Mouse (Mus musculus) small intestine, adult 2 months (tissue): Measurements from ENCODE around the gene Acoxl. TPM values are rescaled to one million over a fixed set of nuclear protein-coding genes. Genes with fewer than 3 reads are reported as not detected.
"Not testable (repeated sequence)": the region's sequence is repeated elsewhere in the genome, so short reads cannot be mapped to it uniquely, and the experiment has no call there.

Experiments
- H3K27ac ChIP-seq: fragments of 200-500 bp; 2 replicates; pipeline ENCODE4 v1.5.1; 2012; ENCODE audit warnings: low read depth, low read length, control low read depth, inconsistent platforms; ENCODE audit not compliant: insufficient read depth
- H3K27me3 ChIP-seq: fragments of 200-500 bp; 2 replicates; pipeline ENCODE4 v1.6.1; 2012; ENCODE audit warnings: mild to moderate bottlenecking, moderate library complexity, low read length, inconsistent platforms; ENCODE audit not compliant: control insufficient read depth, insufficient read depth
- H3K36me3 ChIP-seq: fragments of 200-500 bp; 2 replicates; pipeline ENCODE4 v1.6.1; 2012; ENCODE audit warnings: mild to moderate bottlenecking, low read length, control low read depth, inconsistent platforms; ENCODE audit not compliant: control insufficient read depth, insufficient read depth
- H3K4me1 ChIP-seq: fragments of 200-500 bp; 2 replicates; pipeline ENCODE4 v1.6.1; 2012; ENCODE audit warnings: low read length, inconsistent platforms, mixed read lengths; ENCODE audit not compliant: control insufficient read depth, insufficient read depth, insufficient read length
- H3K4me3 ChIP-seq: fragments of 200-500 bp; 2 replicates; pipeline ENCODE4 v1.5.1; 2012; ENCODE audit warnings: low read depth, mild to moderate bottlenecking, control low read depth, inconsistent platforms, low read length, moderate library complexity
- CTCF ChIP-seq: fragments of 200-500 bp; IDR thresholded peaks from 2 replicates; pipeline ENCODE4 v1.5.1; 2012; ENCODE audit warnings: low read depth, mild to moderate bottlenecking, control low read depth, inconsistent platforms, low read length, moderate library complexity, mixed read lengths; ENCODE audit not compliant: insufficient replicate concordance, insufficient read length; ENCODE audit errors: extremely low read depth
- POLR2A ChIP-seq: fragments of 200-500 bp; IDR thresholded peaks from 2 replicates; pipeline ENCODE4 v1.6.1; 2012; ENCODE audit warnings: low read depth, mild to moderate bottlenecking, control low read depth, inconsistent platforms, low read length, moderate library complexity
- WGBS: fragments of 180-500 bp; shearing (Covaris S2); methylation state at CpG from one replicate; pipeline ENCODE4 v1.1.7; 2018; 5-methylcytosine and 5-hydroxymethylcytosine counted together
- polyA plus RNA-seq: library from polyadenylated mRNA; depleted of rRNA; stranded (reverse); fragments of >200 nt; gene quantifications from 2 replicates; pipeline ENCODE4 v1.2.3, GENCODE M21; 2012

Acoxl gene
- polyA plus RNA-seq, 1 experiment: 0.23 TPM

GRCm38 (mm10) chr2:128090283-128090885 is 251.7 kb downstream of the Acoxl start:
- H3K4me3 ChIP-seq: no peak overlapping the region
- 86% methylated on average over 6 of the region's 6 CpGs for whole genome bisulfite sequencing
- no peaks in the 10 kb centered on the region for H3K36me3 ChIP-seq

GRCm38 (mm10) chr2:128091431-128092369 is 253.0 kb downstream of the Acoxl start:
- TF ChIP-seq POLR2A (no peak), CTCF (no peak)
- WGBS: 79% methylated on average over 11 of the region's 11 CpGs
- no peaks in the 10 kb centered on the region for H3K27me3 ChIP-seq
- H3K4me1 ChIP-seq: no peaks in the 10 kb centered on the region
- no peak overlapping the region for H3K27ac ChIP-seq
- no peaks in the 10 kb centered on the region for H3K36me3 ChIP-seq
- H3K4me3 ChIP-seq: no peak overlapping the region

More at GRCm38 (mm10) chr2:128090283-128090885, 251.7 kb downstream of the Acoxl start:
- no peak overlapping the region for H3K27ac ChIP-seq
- H3K4me1 ChIP-seq: no peaks in the 10 kb centered on the region
- TF ChIP-seq CTCF: no peak
- no peak for TF ChIP-seq POLR2A
- no peaks in the 10 kb centered on the region for H3K27me3 ChIP-seq

DNA sequence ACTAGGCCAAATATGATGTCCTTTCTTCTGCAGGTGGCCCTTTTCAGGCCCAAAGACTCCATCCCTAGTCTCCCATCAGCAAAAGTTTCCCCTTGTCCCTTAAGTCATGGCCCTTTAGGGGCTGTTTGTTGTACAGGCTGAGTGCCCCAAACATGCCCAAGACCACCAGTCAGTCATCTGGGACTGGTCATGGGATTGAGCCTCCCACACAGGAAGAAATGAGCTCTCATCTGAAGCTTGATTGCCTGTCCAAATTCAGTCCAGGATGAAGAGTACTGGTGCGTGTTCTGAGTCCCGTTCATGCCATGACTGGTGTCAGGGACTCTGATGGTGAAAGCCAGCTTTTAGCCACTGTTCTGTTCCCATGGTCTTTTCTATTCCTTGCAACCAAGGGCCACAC is 253.8 kb downstream of the Acoxl start:
- Histone ChIP-seq H3K4me1 (no peaks in the 10 kb centered on the region), H3K4me3 (no peak overlapping the region), H3K27me3 (no peaks in the 10 kb centered on the region), H3K27ac (no peak overlapping the region), H3K36me3 (no peaks in the 10 kb centered on the region)
- 90% methylated on average over 2 of the region's 2 CpGs for WGBS
- TF ChIP-seq CTCF (no peak), POLR2A (no peak)

DNA sequence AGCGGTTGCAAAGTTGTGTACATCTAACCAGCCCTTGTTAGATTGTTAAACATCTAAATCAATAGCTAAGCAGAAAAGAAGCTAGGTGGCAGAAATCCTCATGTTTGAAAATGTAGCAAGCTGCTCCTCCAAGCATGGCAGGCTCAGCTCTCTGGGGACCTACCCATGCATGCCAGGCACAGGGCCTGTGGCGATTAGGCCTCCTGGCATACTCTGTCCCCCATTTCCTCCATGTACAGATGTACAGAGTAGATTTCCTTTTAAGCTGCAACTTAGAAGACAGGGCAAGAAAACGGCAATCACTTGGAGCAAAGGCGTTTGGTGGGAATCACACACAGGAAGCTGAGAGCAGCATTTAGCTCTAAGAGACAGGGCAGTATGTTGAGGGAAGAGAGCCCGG is 255.5 kb downstream of the Acoxl start:
- Histone ChIP-seq H3K36me3 (no peaks in the 10 kb centered on the region), H3K27me3 (no peaks in the 10 kb centered on the region), H3K27ac (no peak overlapping the region), H3K4me3 (no peak overlapping the region), H3K4me1 (no peaks in the 10 kb centered on the region)
- WGBS: 86% methylated on average over 5 of the region's 5 CpGs
- no peak for TF ChIP-seq POLR2A
- TF ChIP-seq CTCF: no peak

DNA sequence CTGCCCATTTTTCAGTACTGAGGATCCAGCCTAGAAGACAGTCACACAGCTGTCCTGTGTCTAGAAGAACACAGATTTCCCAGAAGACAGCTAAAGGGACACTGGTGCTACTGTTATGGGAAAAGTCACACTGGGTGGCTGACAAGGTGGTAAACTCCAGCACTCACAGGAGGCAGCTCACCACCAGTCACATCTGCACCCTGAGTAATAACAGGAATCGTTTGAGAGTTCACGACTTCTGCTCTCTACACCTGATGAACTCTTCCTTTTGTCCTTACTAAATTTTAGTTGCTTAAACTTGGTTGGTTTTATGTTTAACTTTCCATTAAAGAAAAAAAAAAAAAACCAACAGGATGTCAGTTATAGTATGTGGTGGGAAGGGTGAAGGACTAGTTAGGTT is 255.9 kb downstream of the Acoxl start:
- 52% methylated on average over 2 of the region's 2 CpGs for WGBS
- TF ChIP-seq POLR2A (no peak), CTCF (no peak)
- H3K4me1 ChIP-seq: no peaks in the 10 kb centered on the region
- no peaks in the 10 kb centered on the region for H3K27me3 ChIP-seq
- no peaks in the 10 kb centered on the region for H3K36me3 ChIP-seq
- no peak overlapping the region for H3K4me3 ChIP-seq
- no peak overlapping the region for H3K27ac ChIP-seq

- H3K4me3 ChIP-seq: no peak overlapping the region
- 20% methylated on average over 1 of the region's 1 CpGs for WGBS
- no peak overlapping the region for H3K27ac ChIP-seq
- H3K36me3 ChIP-seq: no peaks in the 10 kb centered on the region
- H3K4me1 ChIP-seq: no peaks in the 10 kb centered on the region
- H3K27me3 ChIP-seq: no peaks in the 10 kb centered on the region
- no peak for TF ChIP-seq CTCF
- TF ChIP-seq POLR2A: no peak
Observed at GRCm38 (mm10) chr2:128095270-128095669, 256.6 kb downstream of the Acoxl start.

DNA sequence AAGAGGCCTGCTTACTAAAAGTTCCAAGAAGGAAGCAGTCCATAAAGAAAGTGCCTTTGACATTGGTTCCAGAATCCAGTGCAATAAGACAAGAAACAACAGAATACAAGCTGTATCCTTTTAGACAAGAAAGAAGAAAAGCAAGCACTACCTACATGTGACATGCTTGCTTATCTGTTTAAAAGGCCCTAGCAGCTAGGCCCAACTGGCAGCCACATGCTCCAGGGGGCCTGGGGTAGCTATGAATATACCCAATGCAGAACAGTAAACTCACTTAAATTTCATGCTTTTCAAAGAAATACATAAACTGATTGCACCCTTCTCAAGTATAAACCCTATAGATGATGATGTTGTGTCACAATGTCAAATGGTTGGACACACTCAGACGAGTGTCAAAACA is 257.4 kb downstream of the Acoxl start:
- Histone ChIP-seq H3K36me3 (no peaks in the 10 kb centered on the region), H3K4me3 (no peak overlapping the region), H3K4me1 (no peaks in the 10 kb centered on the region), H3K27ac (no peak overlapping the region), H3K27me3 (no peaks in the 10 kb centered on the region)
- TF ChIP-seq POLR2A (no peak), CTCF (no peak)
- WGBS: 94% methylated on average over 1 of the region's 1 CpGs

- not testable (repeated sequence) for H3K27ac ChIP-seq, H3K4me1 ChIP-seq, H3K27me3 ChIP-seq, H3K36me3 ChIP-seq, H3K4me3 ChIP-seq
- WGBS: 75% methylated on average over 5 of the region's 5 CpGs
Observed at GRCm38 (mm10) chr2:128098118-128098517, 259.4 kb downstream of the Acoxl start.
